Mouse (Mus musculus): ENCODE results near the gene R3hdm4. TPM values are rescaled to one million over a fixed set of nuclear protein-coding genes. Genes with fewer than 3 reads are reported as not detected.

Gene R3hdm4
- polyA plus RNA-seq, 1 experiment from 2014 or later: 96.0 TPM

- DNase-seq (ENCODE audit: low spot score): peak; percentile 95
- Histone ChIP-seq H3K36me3 (peaks cover 15% of the 10 kb centered on the region), H3K4me1 (peaks cover 84% of the 10 kb centered on the region)
Measured at GRCm38 (mm10) chr10:79916808-79917531, 4.0 kb downstream of the R3hdm4 start, which contains the start of gene Kiss1r. Kiss1r (plus strand) TSS chr10:79916971.

DNA sequence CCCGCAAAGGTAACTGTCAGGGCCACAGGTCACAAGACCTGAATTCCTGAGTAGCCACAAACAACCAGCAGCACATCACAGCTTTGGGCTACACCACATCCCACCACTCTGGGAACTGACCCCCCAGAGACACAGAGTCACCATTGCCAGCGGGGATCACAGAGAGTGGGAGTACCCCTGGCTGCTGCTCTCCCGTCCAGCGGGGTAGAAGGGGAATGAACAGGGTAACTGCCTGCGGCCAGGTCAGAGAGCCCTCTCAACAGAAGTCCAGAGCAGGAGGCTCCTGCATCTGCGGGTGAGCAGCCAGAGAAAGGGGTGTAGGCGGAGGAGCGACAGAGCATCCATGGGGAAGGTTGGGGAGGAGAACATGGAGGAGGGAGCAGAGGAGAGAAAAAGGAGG is 4.9 kb downstream of the R3hdm4 start:
- 8% methylated on average over 8 of the region's 8 CpGs for WGBS
- Histone ChIP-seq H3K36me3 (peaks cover 24% of the 10 kb centered on the region), H3K27ac (peak overlapping the region; percentile 95), H3K9me3 (no peaks in the 10 kb centered on the region), H3K4me3 (peak overlapping the region; percentile 88), H3K4me1 (peaks cover 76% of the 10 kb centered on the region), H3K27me3 (ENCODE audit: insufficient read depth, poor library complexity, severe bottlenecking) (peaks cover 38% of the 10 kb centered on the region)
- no peak for DNase-seq (ENCODE audit: low spot score)

More at GRCm38 (mm10) chr10:79916808-79917531, 4.0 kb downstream of the R3hdm4 start, which contains the start of gene Kiss1r:
- no peaks in the 10 kb centered on the region for H3K9me3 ChIP-seq
- peak within 1 kb of the TSS; percentile 95 for H3K27ac ChIP-seq
- H3K27me3 ChIP-seq (ENCODE audit: insufficient read depth, poor library complexity, severe bottlenecking): peaks cover 47% of the 10 kb centered on the region
- H3K4me3 ChIP-seq: peak within 1 kb of the TSS; percentile 88
- 3% methylated on average over 42 of the region's 42 CpGs for WGBS

DNA sequence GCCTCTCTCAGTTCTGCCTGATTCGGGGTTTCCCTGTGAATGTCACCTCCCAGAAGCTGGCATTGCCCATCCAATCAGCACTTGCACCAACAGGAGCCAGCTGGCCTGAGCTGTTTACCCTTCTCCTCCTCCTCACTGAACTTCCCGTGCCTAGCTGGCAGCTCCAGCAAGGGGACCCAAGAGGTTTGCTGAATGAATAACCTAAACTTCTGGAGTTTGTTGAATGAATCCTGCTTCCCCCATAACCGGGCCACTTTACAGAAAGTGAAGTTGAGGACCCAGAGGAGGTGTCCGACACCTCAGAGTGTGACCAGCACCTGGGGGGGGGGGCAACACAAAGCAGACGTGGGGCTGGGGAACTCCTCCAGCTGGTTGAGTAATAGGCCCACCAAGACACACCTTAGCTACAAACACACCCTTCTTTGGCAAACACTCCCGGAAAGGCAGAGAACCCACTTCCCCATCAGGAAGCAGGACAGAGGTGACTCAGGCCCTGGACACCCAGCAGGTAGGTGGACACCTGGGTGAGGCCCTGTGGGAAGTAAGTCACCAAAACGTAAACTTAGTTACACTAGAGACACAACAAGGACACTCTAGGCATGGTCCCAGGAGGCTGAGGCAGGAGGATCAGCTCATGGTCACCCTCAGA is 5.9 kb downstream of the R3hdm4 start:
- Histone ChIP-seq H3K36me3 (peaks cover 32% of the 10 kb centered on the region), H3K9me3 (no peaks in the 10 kb centered on the region), H3K27me3 (ENCODE audit: insufficient read depth, poor library complexity, severe bottlenecking) (peaks cover 28% of the 10 kb centered on the region), H3K4me1 (peaks cover 66% of the 10 kb centered on the region), H3K27ac (no peak overlapping the region), H3K4me3 (no peak overlapping the region)
- 71% methylated on average over 7 of the region's 7 CpGs for WGBS
- no peak for DNase-seq (ENCODE audit: low spot score)

- no peak overlapping the region for H3K27ac ChIP-seq
- H3K27me3 ChIP-seq (ENCODE audit: insufficient read depth, poor library complexity, severe bottlenecking): peaks cover 21% of the 10 kb centered on the region
- H3K9me3 ChIP-seq: no peaks in the 10 kb centered on the region
- H3K4me3 ChIP-seq: 0 out of 2 replicates have a peak overlapping the region, but pooled peaks have one; percentile 9
- DNase-seq (ENCODE audit: low spot score): no peak
- peaks cover 66% of the 10 kb centered on the region for H3K4me1 ChIP-seq
- 65% methylated on average over 11 of the region's 11 CpGs for WGBS
- peaks cover 32% of the 10 kb centered on the region for H3K36me3 ChIP-seq
Measured at GRCm38 (mm10) chr10:79914131-79914947, 6.7 kb downstream of the R3hdm4 start.

- Histone ChIP-seq H3K27ac (no peak overlapping the region), H3K4me1 (peaks cover 61% of the 10 kb centered on the region), H3K4me3 (no peak overlapping the region), H3K36me3 (peaks cover 32% of the 10 kb centered on the region), H3K27me3 (ENCODE audit: insufficient read depth, poor library complexity, severe bottlenecking) (peaks cover 2% of the 10 kb centered on the region), H3K9me3 (no peaks in the 10 kb centered on the region)
- 57% methylated on average over 20 of the region's 20 CpGs for WGBS
- no peak for DNase-seq (ENCODE audit: low spot score)
Measured at GRCm38 (mm10) chr10:79912412-79912811, 8.6 kb downstream of the R3hdm4 start.

DNA sequence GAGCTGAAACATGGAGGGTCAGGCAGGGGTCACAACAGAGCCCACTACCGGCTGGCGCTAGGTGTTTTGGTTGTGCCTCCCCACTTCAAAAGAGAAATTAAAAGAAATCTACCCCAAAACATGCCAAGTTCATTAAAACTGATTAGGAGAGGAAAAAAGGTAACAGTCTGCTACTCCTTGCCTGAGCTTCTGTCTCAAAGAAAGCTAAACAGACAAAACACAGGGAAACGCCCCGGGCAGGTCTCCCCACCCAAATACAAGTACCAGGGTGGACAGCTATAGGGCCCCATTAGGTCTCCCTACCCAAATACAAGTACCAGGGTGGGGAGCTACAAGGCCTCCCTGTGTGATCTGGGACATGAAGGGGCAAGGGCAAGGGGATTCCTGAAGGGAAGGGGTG is 10.5 kb downstream of the R3hdm4 start, which contains the start of gene Gm26602:
Gm26602 (plus strand) TSS at position 301 of the 400 bp plus-strand sequence.
- Histone ChIP-seq H3K36me3 (peaks cover 50% of the 10 kb centered on the region), H3K27me3 (ENCODE audit: insufficient read depth, poor library complexity, severe bottlenecking) (no peaks in the 10 kb centered on the region), H3K4me3 (0 out of 2 replicates have a peak within 1 kb of the TSS, but pooled peaks have one; percentile 86), H3K9me3 (no peaks in the 10 kb centered on the region), H3K4me1 (peaks cover 50% of the 10 kb centered on the region), H3K27ac (no peak within 1 kb of the TSS)
- no peak for DNase-seq (ENCODE audit: low spot score)
- WGBS: 94% methylated on average over 4 of the region's 4 CpGs

DNA sequence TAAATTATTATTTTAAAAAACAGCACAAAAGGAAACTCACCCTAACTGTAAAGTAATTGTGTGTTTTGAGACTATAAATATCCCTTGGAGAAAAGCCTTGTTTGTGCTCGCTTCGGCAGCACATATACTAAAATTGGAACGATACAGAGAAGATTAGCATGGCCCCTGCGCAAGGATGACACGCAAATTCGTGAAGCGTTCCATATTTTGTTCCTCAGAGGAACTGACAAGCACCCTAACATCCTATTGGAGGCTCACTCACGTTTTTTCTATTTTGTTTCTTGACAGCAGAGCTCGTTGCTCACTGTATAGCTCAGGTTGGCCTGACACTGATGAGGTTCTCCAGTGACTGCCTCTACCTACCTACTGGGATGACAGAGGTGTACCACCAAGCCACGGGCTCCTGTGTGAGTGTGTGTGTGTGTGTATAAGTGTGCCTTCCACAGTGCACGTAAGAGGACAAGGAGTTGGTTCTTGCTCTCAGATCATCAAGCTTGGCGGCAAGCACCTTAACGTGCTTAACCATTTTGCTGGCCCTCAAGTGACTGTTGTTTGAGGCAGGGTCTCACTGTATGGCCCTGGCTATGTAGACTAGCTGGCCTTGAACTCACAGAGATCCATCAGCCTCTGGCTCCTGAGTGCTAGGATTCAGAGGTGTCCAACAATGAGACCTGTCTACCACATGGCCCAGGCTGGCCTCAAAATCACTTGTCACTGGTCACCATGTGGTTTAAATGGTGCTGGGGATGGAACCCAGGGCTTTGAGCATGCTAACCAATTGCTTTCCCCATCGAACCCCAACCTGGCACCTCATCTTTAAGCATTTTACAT is 11.7 kb downstream of the R3hdm4 start:
- peak overlapping the region; percentile 100 for H3K27ac ChIP-seq

GRCm38 (mm10) chr10:79908167-79909091 is 12.6 kb downstream of the R3hdm4 start, which contains the start of gene Med16:
Med16 (minus strand) TSS chr10:79908923.
- H3K27ac ChIP-seq: peak within 1 kb of the TSS; percentile 100
- peaks cover 29% of the 10 kb centered on the region for H3K4me1 ChIP-seq
- peaks cover 67% of the 10 kb centered on the region for H3K36me3 ChIP-seq
- H3K4me3 ChIP-seq: peak within 1 kb of the TSS; percentile 86
- H3K9me3 ChIP-seq: no peaks in the 10 kb centered on the region
- DNase-seq (ENCODE audit: low spot score): peak; percentile 98
- 2% methylated on average over 52 of the region's 52 CpGs for WGBS
- H3K27me3 ChIP-seq (ENCODE audit: insufficient read depth, poor library complexity, severe bottlenecking): no peaks in the 10 kb centered on the region

More for the DNA sequence above, 11.7 kb downstream of the R3hdm4 start:
- Histone ChIP-seq H3K9me3 (no peaks in the 10 kb centered on the region), H3K4me3 (peak overlapping the region; percentile 86), H3K36me3 (peaks cover 63% of the 10 kb centered on the region), H3K4me1 (peaks cover 38% of the 10 kb centered on the region), H3K27me3 (ENCODE audit: insufficient read depth, poor library complexity, severe bottlenecking) (no peaks in the 10 kb centered on the region)
- 25% methylated on average over 14 of the region's 14 CpGs for WGBS
- no peak for DNase-seq (ENCODE audit: low spot score)

DNA sequence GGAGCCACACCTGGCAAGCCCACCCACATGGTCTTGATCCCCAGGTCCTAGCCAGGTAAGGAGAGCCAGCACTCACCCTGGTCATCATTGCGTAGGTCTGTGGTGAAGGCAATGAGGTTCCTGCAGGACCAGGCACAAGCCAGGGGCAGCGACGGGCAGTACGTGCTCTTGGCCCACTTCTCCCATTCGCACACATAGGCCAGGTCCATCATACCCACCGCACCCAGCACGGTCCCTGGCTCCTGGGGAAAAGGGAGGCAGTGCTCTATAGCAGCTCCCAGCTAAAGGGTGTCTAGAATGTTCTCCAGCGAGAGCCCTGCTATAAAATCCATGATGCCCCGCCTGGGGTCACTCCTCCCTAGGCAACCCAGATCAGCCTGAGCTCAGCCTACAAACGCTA is 13.6 kb downstream of the R3hdm4 start:
- H3K36me3 ChIP-seq: peaks cover 69% of the 10 kb centered on the region
- H3K27ac ChIP-seq: 0 out of 2 replicates have a peak overlapping the region, but pooled peaks have one; percentile 25
- H3K4me3 ChIP-seq: no peak overlapping the region
- H3K9me3 ChIP-seq: no peaks in the 10 kb centered on the region
- no peaks in the 10 kb centered on the region for H3K27me3 ChIP-seq (ENCODE audit: insufficient read depth, poor library complexity, severe bottlenecking)
- H3K4me1 ChIP-seq: peaks cover 26% of the 10 kb centered on the region
- 94% methylated on average over 10 of the region's 10 CpGs for WGBS
- no peak for DNase-seq (ENCODE audit: low spot score)

GRCm38 (mm10) chr10:79906712-79907111 is 14.3 kb downstream of the R3hdm4 start:
- no peaks in the 10 kb centered on the region for H3K9me3 ChIP-seq
- H3K4me1 ChIP-seq: peaks cover 23% of the 10 kb centered on the region
- H3K36me3 ChIP-seq: peaks cover 67% of the 10 kb centered on the region
- 93% methylated on average over 9 of the region's 9 CpGs for WGBS
- H3K27me3 ChIP-seq (ENCODE audit: insufficient read depth, poor library complexity, severe bottlenecking): no peaks in the 10 kb centered on the region
- no peak overlapping the region for H3K27ac ChIP-seq
- no peak overlapping the region for H3K4me3 ChIP-seq
- DNase-seq (ENCODE audit: low spot score): no peak

DNA sequence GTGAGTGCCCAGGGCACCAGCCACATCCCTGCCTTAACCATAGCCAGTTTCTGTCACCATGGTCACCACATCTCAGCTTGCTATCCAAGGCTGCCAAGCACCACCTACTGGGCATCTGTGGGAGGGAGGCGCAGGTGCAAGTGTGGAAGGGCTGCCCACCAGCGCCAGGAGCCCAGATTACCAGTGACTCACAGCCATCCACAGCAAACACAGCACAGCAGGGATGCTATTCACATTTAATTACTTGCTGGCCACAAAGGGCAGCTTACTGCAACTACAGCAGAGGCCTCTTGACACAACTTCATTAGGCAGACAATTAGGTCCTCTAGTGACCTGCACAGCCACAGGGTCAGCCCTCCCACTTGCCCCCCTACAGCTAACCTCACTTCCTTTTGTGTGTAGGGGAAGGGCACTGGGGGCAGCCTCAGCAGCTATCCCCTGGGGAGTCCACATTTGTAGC is 20.0 kb downstream of the R3hdm4 start:
- H3K4me3 ChIP-seq: no peak overlapping the region
- 51% methylated on average over 2 of the region's 2 CpGs for WGBS
- H3K27ac ChIP-seq: no peak overlapping the region
- peaks cover 19% of the 10 kb centered on the region for H3K4me1 ChIP-seq
- peaks cover 88% of the 10 kb centered on the region for H3K36me3 ChIP-seq
- DNase-seq (ENCODE audit: low spot score): no peak
- H3K9me3 ChIP-seq: no peaks in the 10 kb centered on the region
- peaks cover 12% of the 10 kb centered on the region; the same call in 1 of the 2 replicates for H3K27me3 ChIP-seq (ENCODE audit: insufficient read depth, poor library complexity, severe bottlenecking)

All from heart, embryonic 10.5 days (tissue).